Mouse (Mus musculus) embryonic facial prominence, embryonic 10.5 days (tissue): Measurements from ENCODE around the gene Cdh20. TPM values are rescaled to one million over a fixed set of nuclear protein-coding genes. Genes with fewer than 3 reads are reported as not detected.

Source experiments
- DNase-seq: peaks from one replicate; pipeline ENCODE4 v3.0.0-alpha.2; 2017; ENCODE audit warnings: low spot score
- H3K27ac ChIP-seq: fragments of 300-500 bp; sonication (generic); replicated peaks from 2 replicates; pipeline ENCODE4 v1.5.1; 2016; ENCODE audit warnings: mild to moderate bottlenecking
- H3K27me3 ChIP-seq: fragments of 300-500 bp; sonication (generic); replicated peaks from 2 replicates; pipeline ENCODE4 v1.6.1; 2016; ENCODE audit warnings: low read depth, mild to moderate bottlenecking; ENCODE audit not compliant: poor library complexity, severe bottlenecking
- H3K36me3 ChIP-seq: fragments of 300-500 bp; sonication (generic); replicated peaks from 2 replicates; pipeline ENCODE4 v1.6.1; 2016; ENCODE audit warnings: mild to moderate bottlenecking, moderate library complexity
- H3K4me1 ChIP-seq: fragments of 300-500 bp; sonication (generic); 2 replicates; pipeline ENCODE4 v1.6.1; 2016
- H3K4me3 ChIP-seq: fragments of 300-500 bp; sonication (generic); 2 replicates; pipeline ENCODE4 v1.5.1; 2016; ENCODE audit warnings: mild to moderate bottlenecking, moderate library complexity
- H3K9me3 ChIP-seq: fragments of 300-500 bp; sonication (generic); 2 replicates; pipeline ENCODE4 v1.6.1; 2016; ENCODE audit warnings: mild to moderate bottlenecking
- WGBS: fragments of 180-500 bp; shearing (Covaris S2); methylation state at CpG from one replicate; pipeline ENCODE4 v1.1.7; 2016; 5-methylcytosine and 5-hydroxymethylcytosine counted together
- polyA plus RNA-seq: library from polyadenylated mRNA; unstranded; fragments of >200 nt; fragmentation: Nextera tagmentation; extraction: Ambion mirVana; gene quantifications from 2 replicates; pipeline ENCODE4 v1.2.1, GENCODE M21; 2016

Cdh20 gene
- polyA plus RNA-seq, 1 experiment from 2014 or later, result 0.27 TPM

GRCm38 (mm10) chr1:104993905-104994611 is 225.7 kb downstream of the Cdh20 start:
- Histone ChIP-seq H3K4me1 (peaks cover 8% of the 10 kb centered on the region; the same call in 1 of the 2 replicates), H3K27me3 (peaks cover 26% of the 10 kb centered on the region), H3K27ac (peak overlapping the region; percentile 72), H3K9me3 (no peaks in the 10 kb centered on the region), H3K4me3 (peak overlapping the region; percentile 59), H3K36me3 (no peaks in the 10 kb centered on the region)
- peak; percentile 68 for DNase-seq
- 11% methylated on average over 51 of the region's 51 CpGs for WGBS

DNA sequence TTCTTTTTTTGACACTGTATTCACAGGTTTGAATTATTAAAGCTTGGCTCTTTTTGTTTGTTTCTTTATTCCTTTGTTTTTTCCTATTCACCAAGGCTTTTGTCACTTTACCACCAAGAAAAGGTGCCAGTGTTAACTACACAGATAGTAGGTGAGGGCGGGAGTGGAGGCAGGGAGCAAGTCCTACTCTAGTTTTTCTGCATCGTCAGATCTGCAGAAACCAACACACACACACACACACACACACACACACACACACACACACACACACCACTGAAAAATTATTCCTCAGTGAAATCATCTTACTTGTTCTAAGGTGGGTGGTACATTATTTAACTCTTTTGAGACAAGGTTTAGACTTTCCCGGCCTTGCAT is 226.3 kb downstream of the Cdh20 start:
- no peaks in the 10 kb centered on the region for H3K36me3 ChIP-seq
- no peak overlapping the region for H3K27ac ChIP-seq
- H3K4me1 ChIP-seq, result peaks cover 8% of the 10 kb centered on the region; the same call in 1 of the 2 replicates
- peaks cover 26% of the 10 kb centered on the region for H3K27me3 ChIP-seq
- 80% methylated on average over 3 of the region's 3 CpGs for WGBS
- H3K9me3 ChIP-seq, result no peaks in the 10 kb centered on the region
- no peak for DNase-seq
- H3K4me3 ChIP-seq, result peak overlapping the region; percentile 59

GRCm38 (mm10) chr1:104997814-104998213 is 229.5 kb downstream of the Cdh20 start:
- WGBS, result 65% methylated on average over 2 of the region's 2 CpGs
- no peak for DNase-seq
- peaks cover 8% of the 10 kb centered on the region; the same call in 1 of the 2 replicates for H3K4me1 ChIP-seq

GRCm38 (mm10) chr1:105002179-105002578 is 233.8 kb downstream of the Cdh20 start:
- Histone ChIP-seq H3K27ac (no peak overlapping the region), H3K27me3 (no peaks in the 10 kb centered on the region), H3K36me3 (no peaks in the 10 kb centered on the region), H3K4me3 (no peak overlapping the region), H3K9me3 (no peaks in the 10 kb centered on the region), H3K4me1 (no peaks in the 10 kb centered on the region)
- no peak for DNase-seq
- WGBS, result 69% methylated on average over 1 of the region's 1 CpGs

More at GRCm38 (mm10) chr1:104997814-104998213, 229.5 kb downstream of the Cdh20 start:
- Histone ChIP-seq H3K4me3 (no peak overlapping the region), H3K9me3 (no peaks in the 10 kb centered on the region), H3K27me3 (peaks cover 22% of the 10 kb centered on the region), H3K27ac (no peak overlapping the region), H3K36me3 (no peaks in the 10 kb centered on the region)

- no peaks in the 10 kb centered on the region for H3K9me3 ChIP-seq
- no peak overlapping the region for H3K27ac ChIP-seq
- 90% methylated on average over 1 of the region's 1 CpGs for WGBS
- no peak for DNase-seq
- no peak overlapping the region for H3K4me3 ChIP-seq
- no peaks in the 10 kb centered on the region for H3K4me1 ChIP-seq
- H3K27me3 ChIP-seq, result no peaks in the 10 kb centered on the region
- H3K36me3 ChIP-seq, result no peaks in the 10 kb centered on the region
Measured at GRCm38 (mm10) chr1:105003786-105004185, 235.5 kb downstream of the Cdh20 start.

- 8% methylated on average over 2 of the region's 2 CpGs for WGBS
- no peak for DNase-seq
- Histone ChIP-seq H3K27ac (no peak overlapping the region), H3K4me1 (0 out of 2 replicates have a peak, but pooled peaks cover 3% of the 10 kb centered on the region), H3K27me3 (no peaks in the 10 kb centered on the region), H3K36me3 (no peaks in the 10 kb centered on the region), H3K9me3 (no peaks in the 10 kb centered on the region), H3K4me3 (no peak overlapping the region)
Measured at GRCm38 (mm10) chr1:105012616-105013015, 244.3 kb downstream of the Cdh20 start.

- Histone ChIP-seq H3K36me3 (no peaks in the 10 kb centered on the region), H3K9me3 (no peaks in the 10 kb centered on the region), H3K27me3 (no peaks in the 10 kb centered on the region), H3K27ac (no peak overlapping the region), H3K4me3 (no peak overlapping the region), H3K4me1 (0 out of 2 replicates have a peak, but pooled peaks cover 3% of the 10 kb centered on the region)
- WGBS, result 46% methylated on average over 1 of the region's 1 CpGs
- no peak for DNase-seq
Measured at GRCm38 (mm10) chr1:105013291-105013690, 245.0 kb downstream of the Cdh20 start.

- Histone ChIP-seq H3K4me1 (no peaks in the 10 kb centered on the region), H3K27me3 (no peaks in the 10 kb centered on the region), H3K4me3 (no peak overlapping the region), H3K9me3 (no peaks in the 10 kb centered on the region), H3K36me3 (no peaks in the 10 kb centered on the region), H3K27ac (no peak overlapping the region)
- 90% methylated on average over 3 of the region's 3 CpGs for WGBS
- no peak for DNase-seq
Measured at GRCm38 (mm10) chr1:105041668-105042067, 273.3 kb downstream of the Cdh20 start.
